Mouse (Mus musculus): ENCODE measurements around the gene Gm17175. TPM values are rescaled to one million over a fixed set of nuclear protein-coding genes. Genes with fewer than 3 reads are reported as not detected.
"Not testable (repeated sequence)": the region's sequence is repeated elsewhere in the genome, so short reads cannot be mapped to it uniquely, and the experiment has no call there.

The Gm17175 gene
- polyA plus RNA-seq (2015; fragmentation: Nextera tagmentation; extraction: Ambion mirVana): not detected in 2 replicates

GRCm38 (mm10) chr14:51573963-51574362 lies at the start of gene Gm17175:
Gene Gm17175 (minus strand): TSS chr14:51574063.
- H3K36me3 ChIP-seq (ENCODE audit: control insufficient read depth, insufficient read depth); H3K9me3 ChIP-seq (replicated peaks; ENCODE audit: control insufficient read depth, low read length); H3K27me3 ChIP-seq (ENCODE audit: control insufficient read depth, insufficient read depth, low read length); H3K9ac ChIP-seq (ENCODE audit: low read length); H3K4me3 ChIP-seq (ENCODE audit: low read length); H3K4me1 ChIP-seq (ENCODE audit: control insufficient read depth, insufficient read depth, low read length); H3K27ac ChIP-seq (ENCODE audit: low read length); H3K4me2 ChIP-seq (ENCODE audit: low read depth, low read length); ATAC-seq (replicated peaks; ENCODE audit: extremely low read depth, insufficient read depth, low FRiP score): not testable (repeated sequence)
- WGBS: 88% methylated on average over 2 of the region's 2 CpGs

- 76% methylated on average over 1 of the region's 1 CpGs for WGBS
These were observed 37.3 kb upstream of the Gm17175 start, which contains the start of gene Gm17078 for GRCm38 (mm10) chr14:51611210-51611609. Gene Gm17078 (minus strand): TSS chr14:51611310.

DNA sequence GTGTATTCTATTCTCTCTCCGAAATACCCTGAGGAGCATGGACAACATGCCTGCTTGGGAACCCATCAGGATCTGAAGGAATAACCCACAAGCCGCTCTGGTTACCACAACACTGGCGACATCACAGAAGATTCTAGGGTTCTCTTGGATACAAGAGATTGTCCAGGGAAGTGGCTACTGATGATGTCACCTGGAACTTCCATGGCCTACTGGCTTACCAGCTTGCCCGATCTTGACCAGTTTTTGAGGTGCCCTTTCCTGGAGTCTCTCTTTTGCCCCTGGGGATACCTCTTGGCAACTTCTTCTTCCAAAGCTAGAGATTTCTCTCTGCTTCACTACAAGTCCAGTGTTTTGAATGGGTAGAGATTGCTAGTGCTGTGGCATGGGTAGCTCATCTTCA lies 18.2 kb upstream of the Gm17175 start, which contains the start of gene Gm17174:
TSS of gene Gm17174 (minus strand) at position 101 of the 400 bp plus-strand sequence.
- not testable (repeated sequence) for H3K27me3 ChIP-seq (ENCODE audit: control insufficient read depth, insufficient read depth, low read length); H3K27ac ChIP-seq (ENCODE audit: low read length); H3K9me3 ChIP-seq (replicated peaks; ENCODE audit: control insufficient read depth, low read length); H3K4me1 ChIP-seq (ENCODE audit: control insufficient read depth, insufficient read depth, low read length); H3K36me3 ChIP-seq (ENCODE audit: control insufficient read depth, insufficient read depth); H3K9ac ChIP-seq (ENCODE audit: low read length); H3K4me3 ChIP-seq (ENCODE audit: low read length); H3K4me2 ChIP-seq (ENCODE audit: low read depth, low read length); ATAC-seq (replicated peaks; ENCODE audit: extremely low read depth, insufficient read depth, low FRiP score)
- 80% methylated on average over 4 of the region's 4 CpGs for WGBS

More at GRCm38 (mm10) chr14:51611210-51611609, 37.3 kb upstream of the Gm17175 start, which contains the start of gene Gm17078:
- Histone ChIP-seq H3K4me3 (ENCODE audit: low read length) (no peak within 1 kb of the TSS), H3K36me3 (ENCODE audit: control insufficient read depth, insufficient read depth) (no peaks in the 10 kb centered on the region), H3K4me1 (ENCODE audit: control insufficient read depth, insufficient read depth, low read length) (no peaks in the 10 kb centered on the region), H3K27me3 (ENCODE audit: control insufficient read depth, insufficient read depth, low read length) (no peaks in the 10 kb centered on the region), H3K9ac (ENCODE audit: low read length) (no peak within 1 kb of the TSS), H3K4me2 (ENCODE audit: low read depth, low read length) (no peak within 1 kb of the TSS), H3K9me3 (replicated peaks; ENCODE audit: control insufficient read depth, low read length) (no peaks in the 10 kb centered on the region), H3K27ac (ENCODE audit: low read length) (no peak within 1 kb of the TSS)
- ATAC-seq (replicated peaks; ENCODE audit: extremely low read depth, insufficient read depth, low FRiP score): no peak

DNA sequence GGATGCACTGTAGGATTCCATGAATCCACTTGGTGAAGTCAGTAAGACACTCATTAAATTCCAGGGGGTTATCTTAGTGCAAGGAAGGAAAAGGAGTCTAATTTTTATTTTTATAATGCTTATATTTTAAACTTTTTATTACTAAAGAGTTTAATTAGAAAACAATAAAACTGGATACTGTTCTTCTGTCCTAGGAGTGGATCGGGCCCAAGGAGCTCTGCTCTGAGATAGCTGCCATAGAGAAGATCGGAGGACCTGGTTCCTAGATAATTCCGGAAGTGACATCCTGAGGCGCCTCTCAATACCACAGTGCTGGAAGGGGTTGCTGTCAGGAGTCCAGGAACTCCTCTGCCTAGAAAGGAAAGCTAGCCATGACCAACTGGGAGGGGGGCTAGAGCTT lies 21.4 kb downstream of the Gm17175 start, which contains the start of gene Gm5622:
TSS of gene Gm5622 (plus strand) at position 301 of the 400 bp plus-strand sequence.
- WGBS: 82% methylated on average over 4 of the region's 4 CpGs
- no peaks in the 10 kb centered on the region for H3K4me1 ChIP-seq (ENCODE audit: control insufficient read depth, insufficient read depth, low read length)
- H3K9ac ChIP-seq (ENCODE audit: low read length): no peak within 1 kb of the TSS
- no peaks in the 10 kb centered on the region for H3K9me3 ChIP-seq (replicated peaks; ENCODE audit: control insufficient read depth, low read length)
- no peak within 1 kb of the TSS for H3K4me2 ChIP-seq (ENCODE audit: low read depth, low read length)
- no peak for ATAC-seq (replicated peaks; ENCODE audit: extremely low read depth, insufficient read depth, low FRiP score)
- no peaks in the 10 kb centered on the region for H3K27me3 ChIP-seq (ENCODE audit: control insufficient read depth, insufficient read depth, low read length)
- no peak within 1 kb of the TSS for H3K27ac ChIP-seq (ENCODE audit: low read length)
- H3K36me3 ChIP-seq (ENCODE audit: control insufficient read depth, insufficient read depth): no peaks in the 10 kb centered on the region
- H3K4me3 ChIP-seq (ENCODE audit: low read length): no peak within 1 kb of the TSS

Other genes with a start within 250 kb of the Gm17175 start
- gene Gm7247, start 212.3 kb downstream of the Gm17175 start, polyA plus RNA-seq (2015; fragmentation: Nextera tagmentation; extraction: Ambion mirVana): not detected in 2 replicates
- gene Vmn2r88, start 163.2 kb downstream of the Gm17175 start, polyA plus RNA-seq (2015; fragmentation: Nextera tagmentation; extraction: Ambion mirVana): not detected in 2 replicates
- not detected in 2 replicates for gene Vmn2r89, start 122.2 kb downstream of the Gm17175 start, polyA plus RNA-seq (2015; fragmentation: Nextera tagmentation; extraction: Ambion mirVana)
- not detected in 2 replicates for gene Gm5622, start 21.3 kb downstream of the Gm17175 start, polyA plus RNA-seq (2015; fragmentation: Nextera tagmentation; extraction: Ambion mirVana)
- gene Gm17174, start 18.1 kb upstream of the Gm17175 start, polyA plus RNA-seq (2015; fragmentation: Nextera tagmentation; extraction: Ambion mirVana): not detected in 2 replicates
- not detected in 2 replicates for gene Gm17078, start 37.2 kb upstream of the Gm17175 start, polyA plus RNA-seq (2015; fragmentation: Nextera tagmentation; extraction: Ambion mirVana)
- gene Gm4181, start 61.6 kb upstream of the Gm17175 start, polyA plus RNA-seq (2015; fragmentation: Nextera tagmentation; extraction: Ambion mirVana): not detected in 2 replicates
- not detected in 2 replicates for gene Gm17079, start 121.4 kb upstream of the Gm17175 start, polyA plus RNA-seq (2015; fragmentation: Nextera tagmentation; extraction: Ambion mirVana)
- not detected in 2 replicates for gene Gm5800, start 143.1 kb upstream of the Gm17175 start, polyA plus RNA-seq (2015; fragmentation: Nextera tagmentation; extraction: Ambion mirVana)
- 0.28 TPM in 1 of 2 replicates, not detected in the other for gene Ang4, start 199.5 kb upstream of the Gm17175 start, polyA plus RNA-seq (2015; fragmentation: Nextera tagmentation; extraction: Ambion mirVana)
- not detected in 2 replicates for gene AY358078, start 226.0 kb upstream of the Gm17175 start, polyA plus RNA-seq (2015; fragmentation: Nextera tagmentation; extraction: Ambion mirVana)